Mouse (Mus musculus) liver, adult 2 months (tissue): ENCODE data around the gene Dcaf8.

Source experiments
- CTCF ChIP-seq: fragments of 200-500 bp; IDR thresholded peaks from 2 replicates; pipeline ENCODE4 v1.5.1; 2011; ENCODE audit warnings: low read depth, low read length, control low read depth
- POLR2A ChIP-seq: fragments of 200-500 bp; IDR thresholded peaks from 2 replicates; pipeline ENCODE4 v1.6.1; 2011; ENCODE audit warnings: low read length, control low read depth; ENCODE audit not compliant: insufficient read depth; ENCODE audit errors: extremely low read depth

DNA sequence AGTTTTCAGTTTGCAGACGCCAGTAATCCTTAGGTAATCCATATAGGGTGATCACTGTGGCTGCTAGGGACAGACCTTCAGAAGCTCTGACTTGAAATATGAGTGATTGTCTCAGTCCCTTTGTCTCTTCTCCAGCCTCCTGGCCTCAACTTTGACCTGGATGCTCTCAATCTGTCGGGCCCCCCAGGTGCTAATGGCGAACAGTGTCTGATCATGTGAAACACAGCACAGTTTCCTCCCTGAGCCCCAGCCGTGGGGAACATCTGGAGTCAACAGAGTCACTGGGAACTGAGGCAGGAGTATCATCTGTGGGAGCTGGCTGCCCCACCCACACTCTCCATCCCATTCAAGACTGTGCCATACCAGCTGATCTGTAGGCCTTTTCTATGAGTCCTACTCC is 13.8 kb upstream of the Dcaf8 start:
- no peak for TF ChIP-seq POLR2A
- TF ChIP-seq CTCF = no peak
